Mouse (Mus musculus) mouse embryonic stem cell (cell line): ENCODE results near the gene Serpina3b.

Experiments
- in situ Hi-C, 2 experiments: fragments of 300-500 bp; cut with MboI; formaldehyde crosslinking; loops; 1 replicate in 1 of 2; 3 replicates in 1 of 2; pipeline ENCODE4 v1.14.3; 2019 to 2020; ENCODE audit warnings: low sequenced_read_pairs in 2 of 2, low pct_unique_long_range_greater_than_20kb in 1 of 2, mixed read lengths in 1 of 2; ENCODE audit not compliant: unreplicated experiment in 1 of 2

Serpina3b gene

DNA sequence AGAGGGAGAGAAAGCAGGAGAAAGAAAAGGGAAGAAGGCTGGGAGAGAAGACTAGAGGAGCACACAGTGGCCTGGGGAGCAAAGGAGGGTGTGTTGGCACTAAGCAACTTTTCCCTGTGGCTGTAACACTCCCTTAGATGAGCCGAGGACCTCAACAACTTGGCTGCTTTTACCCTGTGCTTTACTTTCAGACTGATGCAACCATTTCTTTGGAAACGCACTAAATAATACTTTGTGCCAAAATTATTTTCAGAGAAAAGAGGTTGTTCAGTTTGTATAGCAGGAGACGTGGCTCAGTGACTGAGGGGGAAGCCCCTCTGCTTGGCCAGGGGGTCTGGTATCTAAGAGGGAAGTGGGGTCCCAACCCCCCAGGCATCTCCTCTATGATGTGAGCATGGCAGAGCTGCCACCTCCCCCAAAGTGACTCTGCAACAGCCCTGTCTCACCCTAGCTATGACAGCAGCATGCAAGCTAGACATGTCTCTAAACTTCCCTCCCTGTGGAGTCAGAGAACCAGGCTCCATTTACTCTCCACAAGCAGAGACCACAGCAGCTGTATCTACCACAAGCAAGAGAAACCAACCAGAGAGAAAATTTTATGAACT is 25.3 kb downstream of the Serpina3b start:
- in situ Hi-C loops = no loop called here

DNA sequence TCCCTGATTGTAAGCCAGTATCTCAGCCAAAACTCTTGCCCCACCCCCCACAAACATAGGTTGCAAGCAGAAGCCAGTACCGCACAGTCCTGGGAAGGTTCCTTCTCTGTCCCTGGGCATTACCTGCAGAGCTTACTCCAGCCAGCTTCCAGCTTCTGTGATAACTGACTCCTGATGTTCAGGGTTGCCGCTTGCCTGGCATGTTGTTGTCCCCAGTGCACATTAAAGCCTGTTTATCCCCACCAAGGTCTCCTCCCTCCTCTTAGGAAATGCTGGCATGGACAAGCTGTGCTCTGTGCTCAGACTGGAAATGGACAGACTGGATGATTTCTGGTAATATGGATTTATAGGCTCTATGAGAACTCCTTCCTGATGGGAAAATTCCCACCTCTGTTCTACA is 25.9 kb downstream of the Serpina3b start, which contains the start of gene Serpina3c:
TSS of gene Serpina3c (minus strand) at position 215 of the 400 bp plus-strand sequence.
- in situ Hi-C loops = no loop called here

DNA sequence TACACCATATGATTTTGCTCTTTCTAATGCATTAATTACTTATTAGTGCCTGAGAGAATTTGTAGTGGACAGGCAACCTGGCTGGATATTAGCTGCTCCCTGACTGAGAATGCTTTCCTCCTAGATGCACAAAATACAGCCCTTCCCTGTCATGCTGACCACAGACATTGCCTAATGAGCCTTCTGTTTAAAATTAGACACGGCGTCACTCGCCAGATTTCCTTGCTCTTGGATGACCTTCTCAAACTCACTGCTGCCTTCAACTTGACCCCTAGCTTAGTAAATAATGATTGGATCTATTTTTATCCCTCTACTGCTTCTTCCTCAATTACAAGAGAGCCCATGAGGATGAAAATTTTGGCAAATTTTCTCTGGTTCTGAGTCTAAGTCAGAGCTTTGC is 47.0 kb downstream of the Serpina3b start:
- in situ Hi-C loops = loop anchor here in 1 of 2 experiments (10.0 kb wide), 1 partner anchor 60 kb away; the partner anchor contains the start of gene Serpina3a

DNA sequence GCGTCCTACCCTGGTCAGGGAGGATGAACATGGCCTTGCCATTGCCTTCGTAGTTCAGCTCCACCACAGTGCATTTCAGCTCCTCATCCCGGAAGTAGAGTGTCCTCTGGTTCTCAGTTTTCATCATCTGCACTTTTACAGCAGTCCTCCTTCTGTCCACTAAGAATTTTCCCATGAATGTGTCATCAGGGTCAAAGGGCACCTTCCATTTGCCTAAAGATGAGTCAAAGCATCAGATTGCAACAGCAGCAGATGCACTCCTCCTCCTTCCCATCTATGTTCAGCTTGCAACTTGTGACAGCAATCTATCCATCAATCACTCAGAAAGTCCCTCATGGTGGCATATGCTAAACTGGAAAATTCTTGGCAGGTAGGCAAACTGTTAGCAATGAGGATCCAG is 47.8 kb downstream of the Serpina3b start:
- in situ Hi-C loops = loop anchor here in 1 of 2 experiments (10.0 kb wide), 1 partner anchor 61 kb away; the partner anchor contains the start of gene Serpina3a

- in situ Hi-C loops = loop anchor here in 1 of 2 experiments (10.0 kb wide), 1 partner anchor 64 kb away; the partner anchor contains the start of gene Serpina3a
Measured at GRCm38 (mm10) chr12:104178577-104178976, 50.8 kb downstream of the Serpina3b start.

DNA sequence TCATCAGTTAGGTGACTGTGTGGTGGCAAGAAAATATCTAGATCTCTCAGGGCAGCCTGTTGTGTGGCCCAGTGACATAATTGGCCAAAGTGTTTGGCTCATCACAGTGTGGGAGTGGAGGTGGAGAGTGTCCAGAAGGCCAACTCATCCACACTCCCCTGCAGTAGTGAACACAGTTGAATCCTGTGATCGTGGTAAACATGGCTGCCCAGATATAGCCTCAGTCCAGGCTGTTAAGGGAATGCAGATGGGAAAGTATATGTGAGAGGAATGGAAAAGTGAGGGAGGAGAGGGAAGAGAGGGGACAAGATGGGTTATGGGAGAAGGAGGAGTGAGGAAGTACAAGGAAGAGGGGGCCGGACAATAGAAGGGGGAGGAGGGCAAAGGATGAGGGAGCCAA is 51.2 kb downstream of the Serpina3b start:
- in situ Hi-C loops = loop anchor here in 1 of 2 experiments (10.0 kb wide), 1 partner anchor 64 kb away; the partner anchor contains the start of gene Serpina3a

DNA sequence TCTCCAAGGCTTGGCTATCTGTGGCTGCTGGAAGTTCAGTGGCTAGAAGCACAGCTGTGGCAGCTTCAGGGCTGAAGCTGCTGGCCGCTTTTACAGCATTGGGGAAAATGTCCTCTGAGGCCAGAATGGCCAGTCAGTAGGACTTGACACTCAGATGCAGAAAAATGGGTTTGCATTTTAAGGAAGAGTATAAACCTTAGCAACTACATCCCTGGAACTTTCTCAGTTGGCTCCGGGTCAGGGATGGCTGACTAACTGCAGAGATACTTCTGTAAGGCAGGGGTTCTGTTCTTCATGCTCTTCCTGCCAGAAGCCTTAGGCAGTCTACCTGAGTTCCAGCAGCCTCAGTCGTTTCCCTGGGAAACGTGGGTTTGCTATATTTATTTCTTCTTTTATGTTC is 57.2 kb downstream of the Serpina3b start:
- in situ Hi-C loops = no loop called here

DNA sequence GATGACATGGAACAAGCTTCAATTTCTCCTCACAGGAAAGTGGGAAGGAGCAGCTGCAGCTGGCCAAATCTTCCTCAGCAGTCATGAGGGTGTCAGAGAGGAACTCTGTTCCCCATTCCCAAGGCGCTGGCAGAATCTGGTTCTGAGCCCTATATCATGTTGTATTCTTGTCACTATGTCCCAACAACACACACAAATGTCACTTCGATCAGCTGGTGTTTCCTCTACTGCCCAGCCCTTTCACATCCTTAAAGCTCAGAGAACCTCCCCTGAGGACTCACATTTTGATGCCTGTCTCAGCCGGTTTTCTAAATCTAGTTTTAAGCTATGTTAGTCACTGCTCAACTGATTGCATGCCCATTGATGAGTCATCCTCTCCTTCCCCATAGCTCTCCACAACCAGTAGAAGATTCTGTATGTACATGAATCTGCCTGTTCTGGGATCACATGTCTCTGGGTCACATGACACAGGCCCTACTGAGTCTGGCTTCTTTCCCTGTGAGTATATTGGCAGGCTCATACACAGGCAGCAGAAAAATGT is 58.3 kb downstream of the Serpina3b start:
- in situ Hi-C loops = no loop called here
